Mouse (Mus musculus) neural tube, embryonic 14.5 days (tissue): Measurements from ENCODE around the gene Cd300lg. TPM values are rescaled to one million over a fixed set of nuclear protein-coding genes. Genes with fewer than 3 reads are reported as not detected.
A peak's percentile ranks its signal among the peaks of the same experiment; 100 is the strongest.

Experiments
- ATAC-seq: fragments of 200-750 bp; cut with Nextera tagmentation; 2 replicates; pipeline ENCODE4 v1.8.0; 2017; ENCODE audit warnings: low read depth, mild to moderate bottlenecking, moderate TSS enrichment, moderate library complexity
- H3K27ac ChIP-seq: fragments of 300-500 bp; sonication (generic); 2 replicates; pipeline ENCODE4 v1.5.1; 2014; ENCODE audit warnings: low read depth, mild to moderate bottlenecking, control low read depth, low read length, moderate library complexity, mixed read lengths
- H3K27me3 ChIP-seq: fragments of 300-500 bp; sonication (generic); 2 replicates; pipeline ENCODE4 v1.6.1; 2014; ENCODE audit warnings: low read length; ENCODE audit not compliant: control insufficient read depth, insufficient read depth
- H3K36me3 ChIP-seq: fragments of 300-500 bp; sonication (generic); 2 replicates; pipeline ENCODE4 v1.6.1; 2014; ENCODE audit warnings: low read length, mixed read lengths; ENCODE audit not compliant: control insufficient read depth, insufficient read depth
- H3K4me1 ChIP-seq: fragments of 300-500 bp; sonication (generic); 2 replicates; pipeline ENCODE4 v1.6.1; 2014; ENCODE audit warnings: low read length; ENCODE audit not compliant: control insufficient read depth, insufficient read depth
- H3K4me2 ChIP-seq: fragments of 300-500 bp; sonication (generic); 2 replicates; pipeline ENCODE4 v1.6.1; 2014; ENCODE audit warnings: mild to moderate bottlenecking, low read depth, low read length, control low read depth
- H3K4me3 ChIP-seq: fragments of 300-500 bp; sonication (generic); 2 replicates; pipeline ENCODE4 v1.5.1; 2014; ENCODE audit warnings: low read depth, low read length, control low read depth, mixed read lengths
- H3K9ac ChIP-seq: fragments of 300-500 bp; sonication (generic); replicated peaks from 2 replicates; pipeline ENCODE4 v1.6.1; 2014; ENCODE audit warnings: low read depth, mild to moderate bottlenecking, control low read depth, low read length, mixed read lengths
- H3K9me3 ChIP-seq: fragments of 300-500 bp; sonication (generic); 2 replicates; pipeline ENCODE4 v1.6.1; 2016; ENCODE audit warnings: low read length; ENCODE audit not compliant: control insufficient read depth
- WGBS: fragments of 180-500 bp; shearing (Covaris S2); extraction: QIAGEN DNeasy Blood & Tissue Kit; methylation state at CpG from one replicate; pipeline ENCODE4 v1.1.7; 2014; 5-methylcytosine and 5-hydroxymethylcytosine counted together
- polyA plus RNA-seq: library from polyadenylated mRNA; unstranded; fragments of >200 nt; fragmentation: Nextera tagmentation; extraction: Ambion mirVana; gene quantifications from 2 replicates; pipeline ENCODE4 v1.2.1, GENCODE M21; 2014

Cd300lg gene
- polyA plus RNA-seq, 1 experiment from 2014 or later, result 0.31 TPM

DNA sequence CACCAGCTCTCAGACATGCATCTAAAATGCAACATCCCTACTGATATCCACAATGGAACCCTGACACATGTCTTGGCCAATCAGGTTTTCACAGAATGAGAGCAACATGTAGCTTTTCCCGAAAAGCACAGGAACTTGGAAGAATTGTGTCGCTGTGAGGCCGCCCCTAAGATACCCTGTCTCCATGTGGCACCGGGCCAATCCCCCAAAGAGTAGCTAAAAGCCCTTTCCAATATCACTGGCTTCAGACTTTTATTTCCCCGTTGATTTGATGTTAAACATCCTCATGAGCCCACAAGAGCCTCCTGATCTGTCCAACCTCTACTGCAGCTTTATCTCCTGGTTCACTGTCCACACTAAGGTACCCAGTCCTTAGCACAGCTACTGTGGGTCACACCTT, 34.6 kb upstream of the Cd300lg start:
- no peak overlapping the region for H3K4me3 ChIP-seq
- no peak overlapping the region; the same call in 1 of the 2 replicates for H3K27ac ChIP-seq
- no peaks in the 10 kb centered on the region for H3K9me3 ChIP-seq
- H3K36me3 ChIP-seq, result peaks cover 38% of the 10 kb centered on the region
- WGBS, result 77% methylated on average over 5 of the region's 5 CpGs
- no peak overlapping the region for H3K4me2 ChIP-seq
- no peaks in the 10 kb centered on the region for H3K27me3 ChIP-seq
- H3K9ac ChIP-seq, result no peak overlapping the region
- ATAC-seq, result no peak
- peaks cover 9% of the 10 kb centered on the region; the same call in 1 of the 2 replicates for H3K4me1 ChIP-seq

DNA sequence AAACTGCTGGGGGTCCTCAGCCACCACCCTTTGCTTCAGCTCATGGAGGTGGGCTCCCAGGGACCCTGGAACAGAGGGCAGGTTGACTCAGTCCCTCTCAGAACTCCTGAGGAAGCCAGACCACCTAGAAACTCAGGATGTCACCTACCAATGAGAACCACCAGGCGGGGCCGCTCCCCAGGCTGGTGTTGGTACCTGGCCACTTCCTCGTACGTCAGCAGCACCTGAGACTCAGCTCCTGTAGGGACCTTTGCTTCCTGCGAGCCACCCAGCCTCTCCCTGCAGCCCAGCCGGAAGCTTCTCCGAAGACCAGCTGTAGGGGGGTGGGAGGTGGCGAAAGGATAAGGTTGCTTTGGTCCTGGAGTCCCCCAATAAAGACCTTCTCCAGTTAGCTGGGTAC, 32.9 kb upstream of the Cd300lg start:
- H3K27me3 ChIP-seq, result no peaks in the 10 kb centered on the region
- no peak overlapping the region for H3K4me3 ChIP-seq
- no peak overlapping the region for H3K27ac ChIP-seq
- H3K9ac ChIP-seq, result no peak overlapping the region
- H3K9me3 ChIP-seq, result no peaks in the 10 kb centered on the region
- H3K4me1 ChIP-seq, result peaks cover 9% of the 10 kb centered on the region; the same call in 1 of the 2 replicates
- 95% methylated on average over 8 of the region's 8 CpGs for WGBS
- H3K36me3 ChIP-seq, result peaks cover 43% of the 10 kb centered on the region
- no peak for ATAC-seq
- no peak overlapping the region for H3K4me2 ChIP-seq

DNA sequence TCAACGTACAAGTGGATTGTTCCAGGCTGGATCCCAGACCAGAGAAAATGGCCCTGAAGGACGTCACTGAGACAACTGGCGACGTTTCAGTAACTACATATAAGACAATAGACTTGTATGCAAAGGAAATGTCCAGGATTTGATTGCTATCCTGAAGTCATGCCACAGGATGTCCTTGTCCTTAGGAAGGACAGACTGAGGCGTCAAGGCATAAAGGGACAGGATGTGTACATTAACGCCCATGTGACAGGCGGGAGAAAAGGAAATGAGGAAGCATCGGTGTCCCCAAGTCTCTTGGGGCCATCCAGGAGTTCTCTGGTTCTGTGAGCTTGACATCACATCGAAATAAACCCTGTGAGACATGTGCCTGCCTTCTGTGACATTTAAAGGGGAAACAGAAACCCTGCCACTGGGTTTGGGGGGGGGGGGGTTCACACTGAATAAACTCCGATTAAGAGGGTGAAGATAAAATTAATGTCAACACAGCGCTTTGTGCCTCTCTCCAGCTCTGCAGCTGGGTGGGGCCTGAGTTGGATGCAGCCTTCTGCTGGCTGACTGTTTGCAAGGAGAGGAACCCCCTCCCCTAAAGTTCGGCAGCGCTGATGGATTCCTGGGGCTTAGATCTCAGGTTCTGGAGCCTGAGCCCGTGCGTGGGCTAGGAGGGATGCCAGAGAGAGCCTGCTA, 32.2 kb upstream of the Cd300lg start:
- Histone ChIP-seq H3K4me2 (no peak overlapping the region), H3K4me1 (peaks cover 9% of the 10 kb centered on the region; the same call in 1 of the 2 replicates), H3K4me3 (no peak overlapping the region), H3K27ac (no peak overlapping the region), H3K36me3 (peaks cover 39% of the 10 kb centered on the region), H3K9ac (no peak overlapping the region), H3K27me3 (no peaks in the 10 kb centered on the region), H3K9me3 (no peaks in the 10 kb centered on the region)
- 76% methylated on average over 15 of the region's 15 CpGs for WGBS
- ATAC-seq, result no peak

DNA sequence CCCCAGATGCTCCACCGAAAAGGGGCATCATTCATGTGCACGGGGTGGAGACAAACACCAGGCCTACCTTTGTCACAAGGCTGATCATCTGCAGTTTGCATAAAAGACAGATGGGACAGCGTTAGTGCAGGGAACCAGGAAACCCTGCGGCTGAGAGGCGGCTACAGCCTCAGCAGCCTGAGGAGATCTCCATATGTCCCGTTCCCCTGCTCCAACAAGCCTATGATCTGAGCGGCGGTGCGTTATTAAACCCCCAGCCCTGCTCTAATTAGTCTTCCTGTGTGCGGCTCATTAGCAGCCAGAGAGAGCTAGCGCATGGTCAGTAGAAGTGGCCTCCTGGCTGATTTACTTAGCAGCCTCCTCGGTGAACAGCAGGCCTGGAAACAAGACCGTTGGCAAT, 31.2 kb upstream of the Cd300lg start:
- 36% methylated on average over 13 of the region's 13 CpGs for WGBS
- Histone ChIP-seq H3K27me3 (no peaks in the 10 kb centered on the region), H3K9ac (no peak overlapping the region), H3K9me3 (no peaks in the 10 kb centered on the region), H3K4me1 (peaks cover 9% of the 10 kb centered on the region; the same call in 1 of the 2 replicates), H3K36me3 (peaks cover 30% of the 10 kb centered on the region), H3K4me3 (no peak overlapping the region), H3K4me2 (peak overlapping the region; percentile 7; the same call in 1 of the 2 replicates), H3K27ac (peak overlapping the region; percentile 72)
- peak; percentile 54; the same call in 1 of the 2 replicates for ATAC-seq

DNA sequence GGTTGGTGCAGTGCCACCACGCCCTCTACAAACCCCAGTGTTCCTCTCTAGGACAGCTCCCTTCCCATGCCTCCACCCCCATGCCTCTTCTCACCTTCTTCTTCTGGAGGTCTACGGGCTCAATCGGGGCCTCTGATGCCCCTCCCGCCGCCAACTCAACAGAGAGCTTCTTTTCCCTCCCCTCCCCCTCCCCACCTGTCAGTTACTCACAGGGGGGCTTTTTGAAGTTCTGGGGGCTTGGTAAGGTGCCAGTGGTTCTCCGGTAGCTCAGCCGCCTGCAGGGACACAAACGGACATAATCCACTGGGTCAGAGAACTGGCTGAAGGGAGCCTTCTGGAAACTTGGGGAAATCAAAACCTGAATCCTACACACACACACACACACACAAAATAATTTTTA, 29.8 kb upstream of the Cd300lg start:
- Histone ChIP-seq H3K36me3 (peaks cover 30% of the 10 kb centered on the region), H3K4me2 (no peak overlapping the region), H3K9me3 (no peaks in the 10 kb centered on the region), H3K9ac (no peak overlapping the region), H3K4me3 (no peak overlapping the region), H3K4me1 (peaks cover 9% of the 10 kb centered on the region; the same call in 1 of the 2 replicates), H3K27ac (no peak overlapping the region), H3K27me3 (no peaks in the 10 kb centered on the region)
- no peak for ATAC-seq
- 79% methylated on average over 8 of the region's 8 CpGs for WGBS

DNA sequence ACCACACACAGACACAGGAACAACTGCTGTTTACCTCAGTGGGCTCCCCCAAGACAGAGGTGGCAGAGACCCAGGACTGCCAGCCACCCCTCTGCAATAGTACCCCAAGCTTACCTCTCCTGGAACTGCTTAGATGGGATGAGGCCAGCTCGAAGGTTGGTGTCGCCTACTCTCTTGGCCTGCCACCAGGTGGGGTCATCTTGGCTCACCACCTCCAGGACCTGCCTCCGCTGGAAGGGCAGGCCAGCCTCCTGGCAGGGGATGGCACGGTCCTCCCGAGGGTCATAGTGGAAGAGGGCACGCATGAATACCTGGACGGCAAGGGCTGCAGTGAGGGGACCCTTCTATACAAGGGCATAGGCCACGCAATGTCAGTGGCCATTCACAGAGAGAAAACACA, 28.1 kb upstream of the Cd300lg start:
- Histone ChIP-seq H3K4me3 (no peak overlapping the region), H3K9ac (no peak overlapping the region), H3K27me3 (no peaks in the 10 kb centered on the region), H3K9me3 (no peaks in the 10 kb centered on the region), H3K27ac (no peak overlapping the region), H3K4me1 (peaks cover 9% of the 10 kb centered on the region; the same call in 1 of the 2 replicates), H3K36me3 (peaks cover 26% of the 10 kb centered on the region), H3K4me2 (no peak overlapping the region)
- 87% methylated on average over 8 of the region's 8 CpGs for WGBS
- no peak for ATAC-seq

DNA sequence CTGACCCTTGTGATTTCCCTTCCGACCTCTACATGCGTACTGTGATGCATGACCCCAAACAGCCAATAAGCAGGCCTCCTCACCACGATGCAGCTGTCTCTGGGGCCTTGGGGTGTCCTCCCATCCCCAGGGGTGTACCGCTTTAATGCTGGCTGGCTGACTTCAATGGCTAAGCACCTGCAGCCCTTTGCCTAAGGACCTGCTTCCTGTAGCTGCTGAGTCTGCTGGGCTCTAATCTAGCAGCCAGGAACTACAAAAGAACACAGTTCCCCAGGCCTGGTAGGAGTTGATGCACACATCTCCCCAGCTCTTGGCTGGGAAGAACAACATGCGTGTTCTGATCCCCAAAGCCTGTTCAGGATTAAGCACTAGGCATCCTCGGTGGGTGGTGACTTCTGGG, 25.8 kb upstream of the Cd300lg start:
- WGBS, result 57% methylated on average over 6 of the region's 6 CpGs
- no peaks in the 10 kb centered on the region for H3K9me3 ChIP-seq
- H3K27me3 ChIP-seq, result no peaks in the 10 kb centered on the region
- H3K4me2 ChIP-seq, result no peak overlapping the region
- no peak for ATAC-seq
- peaks cover 20% of the 10 kb centered on the region; the same call in 1 of the 2 replicates for H3K36me3 ChIP-seq
- H3K4me1 ChIP-seq, result peaks cover under 1% of the 10 kb centered on the region; the same call in 1 of the 2 replicates
- H3K4me3 ChIP-seq, result no peak overlapping the region
- H3K9ac ChIP-seq, result no peak overlapping the region
- H3K27ac ChIP-seq, result no peak overlapping the region

DNA sequence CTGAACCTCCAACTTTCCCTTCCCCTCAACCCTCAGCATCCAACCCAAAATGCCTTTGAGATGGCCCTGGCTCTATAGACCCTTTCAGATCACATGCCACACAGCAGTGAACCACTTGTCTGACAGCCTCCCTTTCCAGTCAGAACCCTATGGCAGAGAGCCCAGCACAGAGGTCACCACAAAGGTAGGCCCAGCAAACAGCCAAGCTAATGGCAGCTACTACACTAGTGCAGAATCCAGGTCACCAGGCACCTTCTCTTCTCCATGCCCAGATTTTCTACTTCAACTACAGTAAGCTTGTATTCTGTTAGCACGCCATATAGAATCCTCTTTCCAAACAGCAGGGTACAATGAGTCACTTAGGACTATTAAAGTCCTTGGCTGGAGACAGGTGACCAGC, 25.2 kb upstream of the Cd300lg start:
- H3K4me3 ChIP-seq, result no peak overlapping the region
- no peaks in the 10 kb centered on the region for H3K4me1 ChIP-seq
- peaks cover 16% of the 10 kb centered on the region; the same call in 1 of the 2 replicates for H3K36me3 ChIP-seq
- no peaks in the 10 kb centered on the region for H3K9me3 ChIP-seq
- ATAC-seq, result no peak
- WGBS, result 90% methylated on average over 1 of the region's 1 CpGs
- no peaks in the 10 kb centered on the region for H3K27me3 ChIP-seq
- H3K9ac ChIP-seq, result no peak overlapping the region
- no peak overlapping the region for H3K4me2 ChIP-seq
- H3K27ac ChIP-seq, result no peak overlapping the region

DNA sequence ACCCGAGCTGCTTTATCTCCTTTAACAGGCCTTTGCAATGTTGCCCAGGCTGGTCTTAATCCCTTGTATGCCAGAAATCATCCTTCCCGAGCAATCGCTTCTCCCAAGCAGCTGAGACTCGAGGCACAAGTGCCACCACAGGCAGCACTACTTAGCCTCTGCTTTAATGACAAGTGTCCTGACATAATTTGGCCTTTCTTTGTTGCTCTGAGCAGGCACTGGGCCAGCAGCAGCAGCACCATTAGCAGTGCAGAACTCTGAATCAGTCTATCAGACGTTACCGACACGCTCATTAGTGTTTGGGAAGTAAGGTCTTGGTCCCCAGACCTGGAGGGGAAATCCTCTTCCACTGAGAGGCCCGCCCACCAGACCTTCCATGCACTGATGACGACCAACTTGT, 21.6 kb upstream of the Cd300lg start:
- no peak overlapping the region for H3K4me3 ChIP-seq
- WGBS, result 64% methylated on average over 9 of the region's 9 CpGs
- no peaks in the 10 kb centered on the region for H3K9me3 ChIP-seq
- peaks cover 3% of the 10 kb centered on the region; the same call in 1 of the 2 replicates for H3K36me3 ChIP-seq
- no peaks in the 10 kb centered on the region for H3K27me3 ChIP-seq
- H3K27ac ChIP-seq, result no peak overlapping the region
- no peak overlapping the region for H3K9ac ChIP-seq
- no peak for ATAC-seq
- H3K4me2 ChIP-seq, result no peak overlapping the region
- H3K4me1 ChIP-seq, result no peaks in the 10 kb centered on the region; the same call in 1 of the 2 replicates
